Mouse (Mus musculus) thymus, postnatal 25 days (tissue): ENCODE measurements around the gene Papln.
A peak's percentile ranks its signal among the peaks of the same experiment; 100 is the strongest.

ENCODE experiments used
- DNase-seq: peaks from one replicate; pipeline ENCODE4 v3.0.0; 2022

Papln gene

DNA sequence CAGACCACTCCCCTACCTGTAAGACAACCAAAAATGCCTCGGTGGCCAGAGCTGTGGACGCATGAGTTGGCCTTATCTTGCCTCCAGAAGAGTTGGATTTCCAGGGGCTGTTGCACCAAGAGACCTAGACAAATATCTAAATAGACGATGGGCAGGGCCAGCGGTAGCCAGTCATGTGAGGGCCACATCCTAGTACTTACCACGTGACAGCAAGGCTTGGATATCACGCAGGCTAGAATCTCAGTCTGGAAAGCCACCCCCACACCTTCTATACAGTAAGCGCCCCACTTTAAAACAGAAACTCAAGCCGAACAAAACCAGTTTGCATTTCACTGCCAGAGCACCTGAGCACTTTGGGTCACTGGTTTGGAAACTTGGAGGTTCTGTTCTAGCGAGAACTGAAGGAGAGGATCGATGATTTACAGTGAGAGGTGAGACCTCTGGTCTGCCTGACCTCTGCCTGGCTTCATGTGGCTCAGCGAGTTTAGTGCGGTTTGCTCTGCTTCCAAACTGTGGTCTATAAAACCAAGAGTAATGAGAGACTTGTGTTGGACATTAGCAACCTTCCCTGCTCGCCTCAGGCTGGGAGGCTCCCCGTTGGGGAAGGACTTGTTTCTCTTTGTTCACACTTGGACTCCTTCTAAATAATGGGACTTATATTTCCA lies 4.9 kb downstream of the Papln start:
- no peak for DNase-seq

DNA sequence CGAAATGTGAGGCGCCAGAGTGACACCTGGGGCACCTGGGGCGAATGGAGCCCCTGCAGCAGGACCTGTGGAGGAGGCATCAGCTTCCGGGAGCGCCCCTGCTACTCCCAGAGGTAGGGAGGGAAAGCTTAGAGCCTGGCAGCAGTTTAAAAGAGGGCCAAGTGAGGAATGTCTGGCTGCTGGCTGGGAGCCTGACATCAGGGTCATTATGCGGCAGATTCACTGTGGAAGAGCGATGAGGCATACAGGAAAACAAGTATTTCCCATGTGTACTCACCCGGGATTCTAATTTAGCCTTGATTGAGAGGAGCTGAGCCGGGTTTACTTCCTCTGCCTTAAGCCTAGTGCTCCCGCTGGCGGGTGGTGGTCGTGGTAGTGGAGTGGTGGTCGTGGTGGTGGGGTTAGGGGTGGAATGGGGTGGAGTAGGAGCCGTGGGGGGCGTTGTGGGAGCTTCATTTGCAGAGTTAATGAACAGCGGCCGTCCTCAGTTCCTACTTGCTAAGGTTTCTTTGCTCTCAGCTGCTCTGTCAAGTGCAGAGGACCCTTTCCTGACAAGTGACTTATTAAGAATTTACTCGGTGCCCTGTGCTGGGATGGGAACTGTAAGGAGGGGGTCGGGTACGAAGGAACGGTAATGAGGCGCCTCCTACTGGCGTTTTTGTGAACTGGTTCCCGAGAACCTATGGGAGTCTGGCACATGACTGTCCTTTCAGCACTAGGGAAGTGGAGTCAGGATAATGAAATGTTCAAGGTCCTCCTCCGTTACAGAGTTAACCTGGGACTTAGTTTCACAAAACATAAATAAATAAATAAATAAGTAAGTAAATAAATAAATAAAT lies 7.2 kb downstream of the Papln start:
- peak; percentile 29 for DNase-seq

DNA sequence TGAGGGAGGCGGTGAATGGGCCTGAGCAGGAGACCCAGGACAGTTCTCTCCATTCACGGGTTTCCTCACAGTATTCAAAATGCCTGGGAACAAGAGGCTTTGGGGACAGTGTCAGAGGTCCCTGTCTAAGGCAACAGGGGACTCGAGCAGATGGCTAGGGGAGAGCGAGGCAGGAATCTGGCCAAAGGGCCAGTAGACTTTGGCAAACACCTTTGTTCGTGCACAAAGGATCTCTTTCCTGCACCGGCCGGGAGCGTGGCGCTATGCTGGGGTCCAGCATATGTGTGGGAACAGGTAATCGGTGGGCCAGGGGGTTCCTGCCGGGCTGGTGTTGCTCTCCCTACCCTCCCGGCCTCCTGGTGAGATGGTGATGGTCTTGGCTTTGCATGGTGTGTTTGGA lies 12.2 kb downstream of the Papln start:
- no peak for DNase-seq

DNA sequence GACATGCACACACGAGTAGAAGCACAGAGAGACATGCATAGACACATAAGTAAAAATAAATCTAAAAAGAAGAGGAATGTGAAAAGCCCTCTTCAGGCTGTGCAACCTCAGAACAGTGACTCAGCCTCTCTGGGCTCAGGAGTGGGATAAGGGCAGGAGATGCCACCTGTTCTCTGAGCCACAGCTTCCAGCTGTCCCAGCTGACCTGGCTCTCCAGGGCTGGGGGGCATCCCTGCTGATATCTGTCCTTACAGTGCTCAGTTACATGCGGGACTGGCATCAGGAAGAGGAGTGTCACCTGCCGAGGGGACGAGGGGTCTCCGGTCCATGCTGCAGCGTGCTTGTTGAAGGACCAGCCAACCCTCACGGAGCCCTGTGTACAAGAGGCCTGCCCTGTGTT lies 13.3 kb downstream of the Papln start:
- no peak for DNase-seq

DNA sequence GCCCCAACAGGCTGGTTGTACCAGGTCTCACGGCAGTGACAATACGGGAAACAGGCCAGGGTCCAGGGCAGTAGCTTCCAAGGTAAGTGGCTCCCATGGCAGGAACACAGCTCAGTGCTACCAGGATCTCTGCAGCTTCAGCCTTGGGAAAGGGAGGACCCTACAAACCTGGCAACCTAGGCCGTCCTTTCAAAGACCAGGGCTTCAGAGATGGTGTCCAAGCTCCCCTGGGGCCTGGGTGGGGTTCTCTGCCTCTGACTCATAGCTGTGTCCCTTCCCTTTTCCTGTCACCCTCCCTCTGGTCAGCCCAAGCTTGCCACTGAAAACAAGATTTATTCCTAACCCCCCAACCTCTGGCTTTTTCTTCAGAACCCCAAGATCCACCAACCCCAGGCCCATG lies 16.7 kb downstream of the Papln start:
- DNase-seq = no peak

DNA sequence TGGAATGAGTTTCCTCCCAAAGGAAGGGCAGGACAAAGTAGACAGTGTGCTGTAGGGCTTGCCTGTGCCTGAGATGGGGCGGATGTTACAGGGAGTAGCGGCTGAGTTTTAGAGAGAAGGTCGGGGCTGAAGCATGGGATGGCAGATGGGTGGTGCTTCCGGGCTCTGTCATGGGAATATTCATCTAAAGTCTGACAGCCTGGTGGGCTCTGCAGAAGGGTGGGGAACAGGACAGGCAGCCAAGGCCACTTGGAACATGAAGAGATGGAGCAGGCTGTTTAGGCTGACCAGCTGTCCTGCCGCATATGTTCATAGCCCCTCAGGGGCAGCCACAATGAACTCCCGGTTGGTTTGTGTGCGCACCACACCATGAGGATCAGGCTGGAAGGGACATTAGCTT lies 17.8 kb downstream of the Papln start:
- DNase-seq = no peak

DNA sequence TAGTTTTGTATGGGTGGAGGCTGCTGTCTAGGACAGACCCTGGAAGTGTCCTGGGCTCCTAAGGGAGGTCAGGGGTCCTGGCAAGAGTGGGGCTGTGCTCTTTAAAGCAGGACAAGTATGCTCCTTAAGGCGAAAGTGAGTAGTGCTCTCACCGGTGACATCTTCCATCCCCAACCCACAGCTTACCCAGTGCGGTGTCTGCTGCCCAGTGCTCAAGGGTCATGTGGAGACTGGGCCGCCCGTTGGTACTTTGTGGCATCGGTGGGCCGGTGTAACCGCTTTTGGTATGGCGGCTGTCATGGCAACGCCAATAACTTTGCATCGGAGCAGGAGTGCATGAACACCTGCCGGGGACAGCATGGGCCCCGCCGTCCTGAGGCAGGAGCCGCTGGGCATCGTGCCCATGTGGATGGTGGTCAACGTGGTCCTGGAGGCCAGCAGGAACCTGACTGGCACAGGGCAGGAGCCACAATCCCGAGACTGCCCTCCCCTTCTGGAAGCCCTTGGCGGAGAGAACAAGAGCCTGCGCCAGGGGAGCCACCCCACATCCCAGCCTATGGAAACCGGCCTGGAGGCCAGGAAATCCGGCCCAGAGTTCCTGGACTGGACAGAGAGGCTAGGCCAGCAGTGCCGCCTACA lies 18.3 kb downstream of the Papln start:
- DNase-seq = no peak

DNA sequence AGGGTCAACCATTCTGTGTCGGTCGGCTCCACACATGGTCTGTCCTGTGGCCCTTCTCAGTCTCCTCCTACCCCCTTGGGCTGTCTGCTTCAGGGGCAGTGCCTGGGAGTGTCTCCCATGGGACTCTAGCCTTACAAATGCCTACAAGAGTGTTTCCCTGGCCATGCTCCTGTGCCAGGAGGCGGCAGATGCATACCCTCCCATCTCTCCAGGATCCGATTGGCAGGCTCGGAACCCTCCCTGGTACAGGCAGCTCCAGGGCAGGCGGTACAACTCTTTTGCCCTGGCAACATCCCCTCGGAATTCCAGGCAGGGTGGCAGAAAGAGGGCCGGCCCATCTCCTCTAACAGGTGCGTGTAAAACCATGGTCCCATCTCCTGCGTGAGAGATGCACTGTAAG lies 19.2 kb downstream of the Papln start:
- DNase-seq = no peak

DNA sequence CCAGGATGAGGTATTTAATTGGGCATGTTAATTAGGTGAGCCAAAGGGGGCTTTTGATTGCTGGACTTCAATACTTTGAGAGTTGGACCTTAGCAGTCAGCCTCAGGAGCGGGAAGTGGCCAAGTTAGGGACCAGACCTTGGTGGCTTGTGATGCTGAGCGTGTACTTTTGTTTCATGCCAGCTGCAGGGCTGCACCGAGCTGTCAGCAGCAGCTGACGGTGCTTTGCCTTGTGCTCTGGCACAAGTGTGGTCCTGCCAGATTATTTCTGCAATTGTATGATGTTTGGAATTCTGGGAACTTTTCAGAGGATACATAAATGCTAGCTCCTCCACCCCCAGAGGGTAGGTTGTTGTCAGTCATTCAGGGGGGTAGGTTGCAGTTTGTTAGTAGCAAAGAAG lies 21.9 kb downstream of the Papln start:
- no peak for DNase-seq

DNA sequence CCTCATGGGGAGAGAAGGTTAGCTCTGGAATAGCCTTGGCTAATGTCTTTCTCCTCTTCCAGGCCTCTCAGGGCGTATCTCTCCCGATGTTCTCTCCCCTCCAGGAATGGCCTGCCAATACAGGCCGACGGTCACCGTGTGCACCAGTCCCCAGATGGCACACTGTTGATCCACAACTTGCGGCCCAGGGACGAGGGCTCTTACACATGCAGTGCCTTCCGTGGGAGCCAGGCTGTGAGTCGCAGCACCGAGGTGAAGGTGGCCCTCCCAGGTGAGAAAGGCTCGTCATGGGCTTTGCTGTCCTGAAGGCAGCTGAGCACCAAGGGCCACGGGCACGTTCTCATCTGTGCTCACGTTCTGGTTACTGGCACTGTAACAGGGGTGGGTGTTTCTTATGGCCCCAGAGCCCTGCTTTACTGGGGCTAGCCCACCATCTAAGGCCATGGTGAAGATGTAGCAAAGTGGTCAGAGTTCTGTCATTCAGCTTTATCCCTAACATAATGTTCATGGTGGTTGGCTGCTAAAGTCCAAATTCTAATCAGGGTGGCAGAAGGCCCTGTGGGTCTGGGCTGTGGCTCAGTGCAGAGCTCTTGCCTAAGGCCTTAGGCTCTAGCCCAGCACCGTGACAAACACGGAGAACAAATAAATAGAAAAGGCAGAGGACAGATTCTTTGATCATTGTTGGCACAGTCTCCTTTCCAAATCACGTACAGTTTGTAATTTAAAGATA lies 25.8 kb downstream of the Papln start:
- no peak for DNase-seq

DNA sequence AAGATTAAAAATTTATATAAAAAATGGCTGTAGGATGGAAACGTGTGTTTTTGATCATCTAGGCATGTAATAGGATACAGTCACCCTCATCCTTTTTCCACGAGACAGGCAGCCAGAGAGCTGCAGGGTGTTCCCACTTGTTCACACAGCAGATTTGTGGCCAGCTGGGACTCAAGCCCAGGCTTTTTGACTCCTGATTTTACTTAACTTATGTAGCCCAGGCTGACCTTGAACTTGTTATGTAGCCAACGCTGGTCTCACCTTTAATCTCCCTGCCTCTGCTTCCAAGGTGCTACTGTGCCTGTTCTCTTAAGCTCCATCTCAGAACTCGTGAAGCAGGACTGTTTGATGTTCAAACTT lies 26.3 kb downstream of the Papln start:
- no peak for DNase-seq

DNA sequence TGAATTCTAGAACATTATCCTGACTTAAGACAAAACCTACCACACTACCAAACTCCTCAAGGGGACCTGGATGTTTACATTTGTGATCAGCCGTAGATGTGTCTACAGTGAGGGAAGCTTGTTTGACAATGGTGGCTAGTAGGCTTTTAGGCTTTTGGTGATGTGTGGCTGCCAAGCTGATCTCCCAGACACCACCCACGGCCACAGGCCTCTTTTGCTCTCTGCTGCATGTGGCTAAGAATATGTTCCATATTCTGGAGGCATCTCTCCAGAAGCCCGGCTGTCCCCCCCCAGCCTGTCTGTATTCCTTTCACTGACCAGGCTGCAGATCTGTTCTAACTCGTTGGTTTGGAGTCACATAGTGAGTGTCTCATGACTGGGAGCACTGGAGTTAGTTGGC lies 27.3 kb downstream of the Papln start:
- DNase-seq = no peak

DNA sequence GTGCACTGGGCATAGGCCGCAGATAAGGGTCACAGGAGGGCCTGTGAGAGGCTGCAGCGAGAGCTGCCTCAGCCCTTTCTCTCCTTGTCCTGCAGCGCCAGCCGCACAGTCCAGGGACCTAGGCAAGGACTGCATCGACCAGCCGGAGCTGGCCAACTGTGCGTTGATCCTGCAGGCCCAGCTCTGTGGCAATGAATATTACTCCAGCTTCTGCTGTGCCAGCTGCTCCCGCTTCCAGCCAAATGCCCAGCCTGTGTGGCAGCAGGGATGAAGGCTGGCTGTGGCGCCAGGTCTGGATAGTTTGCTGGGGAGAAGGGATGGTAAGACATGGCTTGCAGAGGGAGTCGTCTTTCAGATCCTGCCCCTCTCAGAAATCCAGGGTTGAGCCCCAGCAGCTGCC lies 28.3 kb downstream of the Papln start:
- DNase-seq = no peak

DNA sequence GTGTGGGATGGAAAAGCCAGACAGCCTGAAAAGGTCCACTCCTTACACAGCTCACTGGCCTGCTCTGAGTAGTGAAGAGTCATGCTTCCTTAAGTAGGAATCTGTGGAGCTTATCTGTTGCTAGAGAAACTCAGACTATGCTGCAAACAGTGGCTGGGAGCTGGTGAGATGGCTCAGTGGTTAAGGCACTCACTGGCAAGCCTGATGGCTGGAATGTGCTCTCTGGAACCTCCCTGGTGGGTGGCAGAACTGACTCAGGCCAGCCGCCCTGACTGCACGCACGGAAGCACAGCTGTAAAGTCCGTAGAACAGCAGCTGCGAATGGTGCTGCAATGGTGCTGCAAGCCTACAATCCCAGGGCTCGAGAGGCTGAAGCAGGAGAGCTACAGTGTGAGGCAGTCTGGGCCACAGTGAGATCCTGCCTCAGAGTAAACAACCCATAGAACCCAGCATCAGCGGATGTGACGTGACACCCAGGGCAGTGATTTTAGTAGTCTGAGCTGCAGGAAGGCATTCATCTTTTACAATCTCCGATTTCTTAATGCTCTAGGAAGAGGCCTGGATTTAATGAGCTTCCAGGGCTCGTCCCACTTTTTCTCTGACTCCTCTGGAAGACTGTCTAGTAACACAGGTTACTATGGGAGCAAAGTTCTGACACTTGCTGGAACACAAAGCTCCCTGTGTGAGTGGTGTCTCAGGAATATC lies 29.4 kb downstream of the Papln start:
- no peak for DNase-seq

DNA sequence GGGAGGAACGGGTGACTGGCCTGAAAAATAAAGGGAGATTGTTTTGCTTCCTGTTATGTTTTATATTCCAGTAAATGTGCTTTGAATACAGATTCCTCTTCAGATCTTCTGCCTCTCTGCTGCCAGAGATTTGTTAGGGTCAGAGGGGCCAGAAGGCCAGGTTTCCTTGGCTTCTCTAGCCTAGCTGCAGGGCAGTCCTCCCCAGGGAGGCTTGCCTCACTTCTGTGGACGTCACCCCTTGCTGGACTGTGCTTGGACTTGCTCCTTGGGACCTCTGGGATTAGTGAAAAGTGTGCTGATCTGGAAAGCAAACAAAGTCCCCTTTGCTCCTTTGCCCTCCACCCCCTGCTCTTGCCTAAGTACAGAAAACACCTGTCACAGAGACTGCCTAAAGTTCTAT lies 31.6 kb downstream of the Papln start:
- DNase-seq = no peak

DNA sequence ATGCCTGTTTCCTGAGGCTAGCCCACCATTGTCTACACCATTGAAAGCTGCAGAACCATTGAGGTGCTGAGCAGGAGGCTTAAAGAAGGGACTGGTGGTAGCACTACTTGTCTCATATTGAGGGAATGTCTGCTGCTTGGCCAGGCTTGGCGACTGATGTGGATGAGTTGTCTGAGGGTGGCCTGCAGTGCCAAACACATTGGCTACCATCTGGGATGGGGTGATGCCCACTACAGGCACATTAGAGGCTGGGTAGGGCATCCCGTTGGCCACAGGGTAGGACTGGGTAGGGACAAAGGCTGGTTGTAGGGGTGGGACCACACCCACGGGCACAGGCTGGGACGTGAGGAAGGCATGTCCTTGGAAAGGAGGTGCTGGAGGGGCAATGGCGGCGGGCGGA lies 32.2 kb downstream of the Papln start:
- no peak for DNase-seq

DNA sequence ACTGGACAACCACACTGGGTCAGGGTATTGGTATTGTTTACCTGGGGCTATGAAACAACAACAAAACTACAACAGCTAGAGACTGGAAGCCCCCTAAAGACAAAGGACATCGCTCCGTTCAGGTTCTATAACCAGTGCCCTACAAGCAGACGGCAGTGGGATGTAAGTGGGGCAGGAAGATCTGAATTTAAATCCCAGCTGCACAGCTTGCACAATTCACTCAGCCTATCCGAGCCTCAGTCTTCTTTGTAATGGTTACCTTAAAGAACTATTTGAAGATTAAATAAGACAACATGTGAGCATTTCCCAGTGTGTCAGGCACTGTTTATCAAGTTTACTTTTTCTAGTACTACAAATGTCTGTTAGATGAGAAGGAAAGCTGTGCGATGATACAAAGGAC lies 34.9 kb downstream of the Papln start:
- DNase-seq = no peak

DNA sequence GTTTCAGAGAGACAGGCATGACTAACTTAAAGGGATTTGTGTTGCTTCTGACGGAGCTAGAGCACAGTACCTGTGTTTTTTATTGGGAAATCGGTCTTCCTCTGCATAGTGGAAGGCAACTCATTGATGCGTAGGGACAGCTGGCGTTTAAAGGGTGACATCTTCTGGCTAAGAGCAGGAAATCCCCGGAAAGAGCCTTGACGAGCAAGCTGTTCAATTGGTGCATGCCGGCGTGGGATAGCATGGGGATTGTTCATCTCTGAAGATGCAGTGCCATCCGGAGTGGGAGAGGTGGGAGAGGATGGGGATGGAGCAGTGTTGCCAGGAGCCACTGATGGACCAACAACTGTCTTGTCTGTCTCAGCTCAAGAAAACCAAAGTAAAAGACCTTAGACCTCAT lies 37.5 kb downstream of the Papln start:
- DNase-seq = no peak

DNA sequence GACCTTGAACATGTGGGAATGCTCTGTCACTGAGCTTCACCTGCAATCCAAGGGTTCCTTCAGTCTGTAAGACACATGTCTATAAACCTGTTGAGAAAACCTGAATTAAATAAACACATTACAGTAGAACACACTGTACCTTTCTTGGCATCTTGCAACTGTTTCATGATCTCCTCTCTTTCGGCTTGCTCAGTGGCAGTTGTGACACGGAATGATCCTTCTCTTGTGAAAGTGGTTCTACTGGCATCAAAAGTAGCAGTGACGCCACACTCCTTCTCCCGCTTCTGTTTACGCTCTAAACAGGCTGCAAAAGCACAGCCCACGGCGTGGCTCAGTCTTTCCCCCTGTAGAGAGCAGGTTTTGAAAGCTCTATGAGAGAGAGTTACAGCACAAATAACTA lies 40.2 kb downstream of the Papln start:
- DNase-seq = no peak

DNA sequence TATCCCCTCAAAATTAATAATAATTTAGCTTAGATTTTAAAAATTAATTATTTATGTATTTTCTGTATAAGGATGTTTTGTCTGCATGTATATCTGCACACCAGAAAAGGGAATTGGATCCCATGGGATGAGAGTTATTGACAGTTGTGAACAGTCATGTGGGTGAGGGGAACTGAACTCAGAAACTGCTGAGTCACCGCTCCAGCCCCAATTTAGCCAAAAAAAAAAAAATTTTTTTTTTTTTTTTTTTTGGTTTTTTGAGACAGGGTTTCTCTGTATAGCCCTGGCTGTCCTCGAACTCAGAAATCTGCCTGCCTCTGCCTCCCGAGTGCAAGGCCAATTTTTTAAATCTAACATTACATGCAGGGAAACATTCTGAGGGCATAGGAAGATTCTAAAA lies 48.5 kb downstream of the Papln start:
- no peak for DNase-seq

DNA sequence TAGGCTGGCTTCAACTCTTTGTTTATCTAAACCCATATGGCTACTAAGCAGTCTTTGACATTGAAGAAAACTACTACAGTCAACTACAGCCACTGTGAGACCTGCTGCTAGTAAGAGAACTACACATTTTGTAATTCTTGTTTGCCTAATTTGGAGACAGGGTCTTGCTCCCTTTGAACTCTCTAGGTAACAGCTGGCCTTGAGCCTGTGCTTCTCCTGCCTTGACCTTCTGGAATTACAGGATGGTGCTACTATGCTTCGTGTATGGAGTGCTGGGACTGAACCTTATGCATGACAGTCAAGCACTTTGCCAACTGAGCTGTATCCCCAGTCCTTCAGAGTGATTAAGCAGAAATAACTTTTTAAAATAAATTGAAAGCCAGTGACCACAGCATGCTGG lies 53.2 kb downstream of the Papln start:
- DNase-seq = no peak

DNA sequence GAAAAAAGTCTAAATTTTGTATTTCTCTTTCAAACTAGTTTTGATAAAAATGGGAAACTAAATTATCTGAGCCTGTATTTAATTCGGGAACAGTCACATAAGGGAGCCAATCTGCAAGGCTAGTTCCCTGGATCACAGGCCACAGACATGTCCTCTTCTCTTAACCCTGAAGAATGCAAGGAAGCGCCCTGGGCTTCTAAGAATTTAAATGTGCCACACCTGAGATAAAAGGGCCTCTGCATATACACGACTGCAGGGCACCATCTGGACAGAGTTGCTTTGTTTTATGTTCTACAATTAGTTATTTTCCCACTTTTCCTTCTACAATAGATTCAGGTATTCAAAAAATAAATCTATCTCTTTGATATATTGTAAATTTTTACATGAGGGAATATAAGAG lies 67.0 kb downstream of the Papln start:
- no peak for DNase-seq

DNA sequence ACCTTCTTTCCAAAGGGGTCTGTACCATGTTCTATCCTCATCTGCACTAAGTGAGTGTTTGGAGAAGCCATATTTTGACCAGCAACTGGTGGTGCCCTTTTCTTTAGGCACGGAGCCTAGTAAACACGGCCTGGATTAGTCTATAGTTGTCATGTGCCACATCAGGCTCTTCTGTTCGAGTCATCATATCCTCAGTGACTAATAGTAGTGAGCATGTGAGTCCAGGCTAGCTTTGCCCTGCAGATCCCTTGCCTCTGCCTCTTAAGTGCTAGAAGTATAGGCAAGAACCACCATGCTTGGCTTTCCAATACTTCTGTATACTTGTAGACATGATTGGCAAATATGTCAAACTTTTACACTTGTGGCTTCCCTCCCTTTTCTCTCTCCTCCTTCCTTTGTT lies 70.5 kb downstream of the Papln start:
- DNase-seq = no peak
